Mouse (Mus musculus) olfactory bulb, adult 2 months (tissue): ENCODE data around the gene Aen. TPM values are rescaled to one million over a fixed set of nuclear protein-coding genes. Genes with fewer than 3 reads are reported as not detected.

Experiments
- H3K27ac ChIP-seq: fragments of 200-500 bp; 2 replicates; pipeline ENCODE4 v1.5.1; 2012; ENCODE audit warnings: low read depth, low read length; ENCODE audit not compliant: insufficient read depth
- H3K4me1 ChIP-seq: fragments of 200-500 bp; 2 replicates; pipeline ENCODE4 v1.6.1; 2012; ENCODE audit warnings: low read length; ENCODE audit not compliant: control insufficient read depth, insufficient read depth
- H3K4me3 ChIP-seq: fragments of 200-500 bp; 2 replicates; pipeline ENCODE4 v1.5.1; 2012; ENCODE audit warnings: mild to moderate bottlenecking, low read depth, low read length, moderate library complexity; ENCODE audit not compliant: insufficient read depth
- CTCF ChIP-seq: fragments of 200-500 bp; IDR thresholded peaks from 2 replicates; pipeline ENCODE4 v1.5.1; 2012; ENCODE audit warnings: low read depth, mild to moderate bottlenecking, low read length, moderate library complexity; ENCODE audit not compliant: insufficient read depth
- POLR2A ChIP-seq: fragments of 200-500 bp; IDR thresholded peaks from 2 replicates; pipeline ENCODE4 v1.6.1; 2012; ENCODE audit warnings: mild to moderate bottlenecking, low read depth, low read length, moderate library complexity; ENCODE audit not compliant: insufficient read depth
- WGBS: fragments of 180-500 bp; shearing (Covaris S2); methylation state at CpG from one replicate; pipeline ENCODE4 v1.1.7; 2018; 5-methylcytosine and 5-hydroxymethylcytosine counted together
- polyA plus RNA-seq: library from polyadenylated mRNA; stranded (reverse); fragments of >200 nt; gene quantifications from 2 replicates; pipeline ENCODE4 v1.2.4, GENCODE M21; 2012; ENCODE audit warnings: low replicate concordance; ENCODE audit not compliant: missing spikeins, insufficient read depth, insufficient read length

The Aen gene
- polyA plus RNA-seq, 1 experiment: not detected

DNA sequence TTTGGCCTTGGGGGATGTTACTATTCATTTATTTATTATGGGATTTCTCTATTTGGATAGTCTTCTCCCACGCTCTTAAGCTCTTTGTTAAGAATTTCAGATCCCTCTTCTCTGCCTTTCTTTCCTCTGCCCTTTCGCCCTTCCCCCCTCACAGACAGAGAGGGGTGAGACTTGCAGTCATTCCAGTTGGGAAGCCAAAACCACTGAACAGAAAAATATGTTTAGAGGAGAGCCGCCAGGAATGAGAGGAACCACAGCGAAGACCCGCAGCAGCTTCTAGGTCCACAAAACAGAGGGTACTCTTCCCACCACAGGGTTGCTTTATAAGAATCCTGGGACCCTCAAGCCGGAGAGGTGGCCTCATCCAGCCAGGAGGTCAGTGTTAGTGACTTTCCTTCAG lies 59.0 kb downstream of the Aen start:
- WGBS: 84% methylated on average over 6 of the region's 6 CpGs
- Histone ChIP-seq H3K4me1 (peaks cover 2% of the 10 kb centered on the region; the same call in 1 of the 2 replicates), H3K27ac (no peak overlapping the region), H3K4me3 (no peak overlapping the region)
- no peak for TF ChIP-seq CTCF
- no peak for TF ChIP-seq POLR2A

GRCm38 (mm10) chr7:78955086-78955485 lies 59.4 kb downstream of the Aen start:
- WGBS: 70% methylated on average over 6 of the region's 6 CpGs
- H3K4me3 ChIP-seq: no peak overlapping the region
- peaks cover 2% of the 10 kb centered on the region; the same call in 1 of the 2 replicates for H3K4me1 ChIP-seq
- H3K27ac ChIP-seq: no peak overlapping the region
- TF ChIP-seq CTCF (no peak), POLR2A (no peak)

DNA sequence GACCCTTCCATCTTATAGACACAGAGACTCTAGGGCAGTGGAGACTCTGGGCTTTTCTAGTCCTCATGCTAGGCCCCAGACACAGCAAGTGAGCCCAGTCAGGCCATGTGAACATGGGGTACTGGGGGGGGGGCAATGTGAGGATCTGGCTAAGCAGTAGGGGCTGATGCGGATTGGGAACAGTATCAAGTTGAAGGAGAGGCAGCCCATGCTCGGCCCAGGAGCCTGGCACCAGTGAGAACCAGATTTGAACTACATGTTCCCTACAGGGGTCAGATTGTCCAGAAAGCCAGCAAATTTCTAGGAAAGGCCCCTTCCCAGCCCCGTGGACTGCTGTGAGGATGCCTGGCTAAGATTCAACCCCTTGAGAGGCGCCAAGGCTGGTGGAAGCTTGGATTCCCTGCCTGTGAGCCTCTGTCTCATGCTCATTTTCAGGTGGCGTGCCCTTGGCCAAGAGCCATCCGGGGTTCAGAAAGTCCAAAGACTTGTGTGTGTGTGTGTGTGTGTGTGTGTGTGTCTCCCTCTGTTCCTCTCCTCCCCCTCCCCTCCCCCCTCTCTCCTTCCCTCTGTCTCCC lies 62.9 kb downstream of the Aen start:
- Histone ChIP-seq H3K4me3 (no peak overlapping the region), H3K4me1 (peaks cover 2% of the 10 kb centered on the region; the same call in 1 of the 2 replicates), H3K27ac (no peak overlapping the region)
- no peak for TF ChIP-seq POLR2A
- WGBS: 63% methylated on average over 6 of the region's 6 CpGs

Other genes with a start within 250 kb of the Aen start
- 50.1 TPM in 1 of 2 replicates, not detected in the other for gene Ntrk3, start 157.8 kb upstream of the Aen start, polyA plus RNA-seq
- not detected in 2 replicates for gene Mrps11, start 112.7 kb upstream of the Aen start, polyA plus RNA-seq
- gene Mrpl46, start 112.3 kb upstream of the Aen start, polyA plus RNA-seq: not detected in 2 replicates
- gene Det1, start 48.6 kb upstream of the Aen start, polyA plus RNA-seq: not detected in 2 replicates
- not detected in 2 replicates for gene Isg20, start 17.6 kb downstream of the Aen start, polyA plus RNA-seq
- gene Acan, start 157.6 kb downstream of the Aen start, polyA plus RNA-seq: not detected in 2 replicates
- not detected in 2 replicates for gene Hapln3, start 235.2 kb downstream of the Aen start, polyA plus RNA-seq